Mouse (Mus musculus) forebrain, embryonic 11.5 days (tissue): ENCODE results near the gene Clk4. TPM values are rescaled to one million over a fixed set of nuclear protein-coding genes. Genes with fewer than 3 reads are reported as not detected.

Source experiments
- ATAC-seq: fragments of 200-750 bp; cut with Nextera tagmentation; replicated peaks from 2 replicates; pipeline ENCODE4 v1.8.0; 2017; ENCODE audit warnings: moderate TSS enrichment; ENCODE audit not compliant: low FRiP score
- DNase-seq: peaks from one replicate; pipeline ENCODE4 v3.0.0-alpha.2; 2017; ENCODE audit warnings: low spot score
- H3K27ac ChIP-seq: fragments of 300-500 bp; sonication (generic); 2 replicates; pipeline ENCODE4 v1.5.1; 2014; ENCODE audit warnings: low read depth, low read length
- H3K27me3 ChIP-seq: fragments of 300-500 bp; sonication (generic); 2 replicates; pipeline ENCODE4 v1.6.1; 2014; ENCODE audit warnings: mild to moderate bottlenecking, low read length, mixed read lengths; ENCODE audit not compliant: control insufficient read depth, insufficient read depth
- H3K36me3 ChIP-seq: fragments of 300-500 bp; sonication (generic); 2 replicates; pipeline ENCODE4 v1.6.1; 2014; ENCODE audit warnings: mild to moderate bottlenecking, low read length, moderate library complexity, mixed read lengths; ENCODE audit not compliant: control insufficient read depth, insufficient read depth
- H3K4me1 ChIP-seq: fragments of 300-500 bp; sonication (generic); replicated peaks from 2 replicates; pipeline ENCODE4 v1.6.1; 2014; ENCODE audit warnings: low read length, mixed read lengths; ENCODE audit not compliant: control insufficient read depth, insufficient read depth
- H3K4me2 ChIP-seq: fragments of 300-500 bp; sonication (generic); 2 replicates; pipeline ENCODE4 v1.6.1; 2014; ENCODE audit warnings: low read depth, mild to moderate bottlenecking, low read length, moderate library complexity, mixed read lengths; ENCODE audit not compliant: severe bottlenecking
- H3K4me3 ChIP-seq: fragments of 300-500 bp; sonication (generic); 2 replicates; pipeline ENCODE4 v1.5.1; 2014; ENCODE audit warnings: low read depth, low read length
- H3K9ac ChIP-seq: fragments of 300-500 bp; sonication (generic); 2 replicates; pipeline ENCODE4 v1.6.1; 2014; ENCODE audit warnings: low read length
- H3K9me3 ChIP-seq: fragments of 300-500 bp; sonication (generic); 2 replicates; pipeline ENCODE4 v1.6.1; 2016; ENCODE audit warnings: low read length, mixed read lengths; ENCODE audit not compliant: control insufficient read depth
- WGBS: fragments of 180-500 bp; shearing (Covaris S2); extraction: QIAGEN DNeasy Blood & Tissue Kit; methylation state at CpG from one replicate; pipeline ENCODE4 v1.1.7; 2014; 5-methylcytosine and 5-hydroxymethylcytosine counted together
- polyA plus RNA-seq: library from polyadenylated mRNA; unstranded; fragments of >200 nt; fragmentation: Nextera tagmentation; extraction: Ambion mirVana; gene quantifications from 2 replicates; pipeline ENCODE4 v1.2.1, GENCODE M21; 2014

The Clk4 gene
- polyA plus RNA-seq, result 128 and 142 TPM in 2 replicates

GRCm38 (mm10) chr11:51261680-51262219, at the start of gene Clk4:
Gene Clk4, plus strand, starts transcription at chr11:51261730.
- H3K36me3 ChIP-seq, result no peaks in the 10 kb centered on the region
- no peak for ATAC-seq
- H3K4me2 ChIP-seq, result peak within 1 kb of the TSS; percentile 60

GRCm38 (mm10) chr11:51214021-51214420, 47.5 kb upstream of the Clk4 start:
- Histone ChIP-seq H3K9me3 (no peaks in the 10 kb centered on the region), H3K4me3 (no peak overlapping the region), H3K27ac (no peak overlapping the region), H3K4me2 (no peak overlapping the region), H3K9ac (no peak overlapping the region), H3K4me1 (no peaks in the 10 kb centered on the region), H3K36me3 (no peaks in the 10 kb centered on the region), H3K27me3 (no peaks in the 10 kb centered on the region)
- DNase-seq, result no peak
- ATAC-seq, result no peak
- 85% methylated on average over 7 of the region's 7 CpGs for WGBS

More at GRCm38 (mm10) chr11:51261680-51262219, at the start of gene Clk4:
- Histone ChIP-seq H3K4me3 (peak within 1 kb of the TSS; percentile 90), H3K9me3 (no peaks in the 10 kb centered on the region), H3K27ac (peak within 1 kb of the TSS; percentile 57), H3K9ac (peak within 1 kb of the TSS; percentile 74), H3K27me3 (no peaks in the 10 kb centered on the region), H3K4me1 (peaks cover 4% of the 10 kb centered on the region; the same call in 1 of the 2 replicates)
- no peak for DNase-seq
- WGBS, result 76% methylated on average over 3 of the region's 3 CpGs

- no peak overlapping the region for H3K27ac ChIP-seq
- H3K27me3 ChIP-seq, result no peaks in the 10 kb centered on the region
- H3K4me2 ChIP-seq, result no peak overlapping the region
- H3K4me3 ChIP-seq, result no peak overlapping the region
- no peaks in the 10 kb centered on the region for H3K36me3 ChIP-seq
- H3K4me1 ChIP-seq, result no peaks in the 10 kb centered on the region
- DNase-seq (no peak), ATAC-seq (no peak)
- no peak overlapping the region for H3K9ac ChIP-seq
- WGBS, result 79% methylated on average over 12 of the region's 12 CpGs
- no peaks in the 10 kb centered on the region for H3K9me3 ChIP-seq
These were observed 42.0 kb upstream of the Clk4 start for GRCm38 (mm10) chr11:51219396-51219980.

GRCm38 (mm10) chr11:51220308-51220707, 41.2 kb upstream of the Clk4 start, which contains the start of gene Gm12569:
Gene Gm12569, plus strand, starts transcription at chr11:51220473.
- WGBS, result 93% methylated on average over 11 of the region's 11 CpGs

GRCm38 (mm10) chr11:51227104-51227503, 34.4 kb upstream of the Clk4 start:
- no peaks in the 10 kb centered on the region for H3K36me3 ChIP-seq
- no peak overlapping the region for H3K4me2 ChIP-seq
- ATAC-seq, result no peak
- H3K9ac ChIP-seq, result no peak overlapping the region
- 95% methylated on average over 4 of the region's 4 CpGs for WGBS
- no peaks in the 10 kb centered on the region for H3K27me3 ChIP-seq
- no peak overlapping the region for H3K4me3 ChIP-seq
- H3K4me1 ChIP-seq, result no peaks in the 10 kb centered on the region
- DNase-seq, result no peak
- H3K27ac ChIP-seq, result no peak overlapping the region
- no peaks in the 10 kb centered on the region for H3K9me3 ChIP-seq

More at GRCm38 (mm10) chr11:51220308-51220707, 41.2 kb upstream of the Clk4 start, which contains the start of gene Gm12569:
- Histone ChIP-seq H3K27ac (no peak within 1 kb of the TSS), H3K36me3 (no peaks in the 10 kb centered on the region), H3K4me3 (no peak within 1 kb of the TSS), H3K4me2 (no peak within 1 kb of the TSS), H3K27me3 (no peaks in the 10 kb centered on the region), H3K4me1 (no peaks in the 10 kb centered on the region), H3K9ac (no peak within 1 kb of the TSS), H3K9me3 (no peaks in the 10 kb centered on the region)
- DNase-seq (no peak), ATAC-seq (no peak)

GRCm38 (mm10) chr11:51234626-51235025, 26.9 kb upstream of the Clk4 start:
- H3K9me3 ChIP-seq, result no peaks in the 10 kb centered on the region
- DNase-seq, result no peak
- H3K4me1 ChIP-seq, result no peaks in the 10 kb centered on the region
- no peaks in the 10 kb centered on the region for H3K36me3 ChIP-seq
- no peak overlapping the region for H3K27ac ChIP-seq
- H3K27me3 ChIP-seq, result no peaks in the 10 kb centered on the region
- no peak for ATAC-seq
- no peak overlapping the region for H3K4me2 ChIP-seq
- no peak overlapping the region for H3K4me3 ChIP-seq
- WGBS, result 93% methylated on average over 9 of the region's 9 CpGs
- no peak overlapping the region for H3K9ac ChIP-seq

- Histone ChIP-seq H3K4me3 (no peak overlapping the region), H3K4me1 (no peaks in the 10 kb centered on the region), H3K36me3 (no peaks in the 10 kb centered on the region), H3K4me2 (no peak overlapping the region), H3K27ac (no peak overlapping the region), H3K9me3 (no peaks in the 10 kb centered on the region), H3K27me3 (no peaks in the 10 kb centered on the region), H3K9ac (no peak overlapping the region)
- 83% methylated on average over 2 of the region's 2 CpGs for WGBS
- ATAC-seq (no peak), DNase-seq (no peak)
These were observed 18.6 kb upstream of the Clk4 start for GRCm38 (mm10) chr11:51242897-51243296.

GRCm38 (mm10) chr11:51257006-51257405, 4.5 kb upstream of the Clk4 start:
- Histone ChIP-seq H3K4me1 (no peaks in the 10 kb centered on the region), H3K27me3 (no peaks in the 10 kb centered on the region)
- 86% methylated on average over 4 of the region's 4 CpGs for WGBS

More at GRCm38 (mm10) chr11:51257006-51257405, 4.5 kb upstream of the Clk4 start:
- Histone ChIP-seq H3K36me3 (no peaks in the 10 kb centered on the region), H3K27ac (no peak overlapping the region), H3K9me3 (no peaks in the 10 kb centered on the region), H3K4me2 (no peak overlapping the region), H3K4me3 (no peak overlapping the region), H3K9ac (no peak overlapping the region)
- no peak for ATAC-seq
- DNase-seq, result no peak
